Mouse (Mus musculus) lung, postnatal 0 days (tissue): ENCODE measurements at regions not wholly inside any gene's neighbourhood (a gene's known extent, or its start where the extent isn't known, plus 50 kb on each side); places are given as distances from the start of the nearest gene placed in this dataset.
A peak's percentile ranks its signal among the peaks of the same experiment; 100 is the strongest.

Source experiments
- ATAC-seq: fragments of 200-750 bp; cut with Nextera tagmentation; 2 replicates; pipeline ENCODE4 v1.8.0; 2017; ENCODE audit warnings: moderate library complexity
- DNase-seq: peaks from one replicate; pipeline ENCODE4 v3.0.0-alpha.2; 2016; ENCODE audit warnings: low spot score
- H3K27ac ChIP-seq: fragments of 300-500 bp; sonication (generic); 2 replicates; pipeline ENCODE4 v1.5.1; 2014; ENCODE audit warnings: antibody characterized with exemption, mild to moderate bottlenecking, low read length, mixed read lengths
- H3K27me3 ChIP-seq: fragments of 300-500 bp; sonication (generic); replicated peaks from 2 replicates; pipeline ENCODE4 v1.6.1; 2014; ENCODE audit warnings: low read length, mixed read lengths; ENCODE audit not compliant: insufficient read depth
- H3K36me3 ChIP-seq: fragments of 300-500 bp; sonication (generic); 2 replicates; pipeline ENCODE4 v1.6.1; 2014; ENCODE audit warnings: low read length, mixed read lengths; ENCODE audit not compliant: insufficient read depth
- H3K4me1 ChIP-seq: fragments of 300-500 bp; sonication (generic); 2 replicates; pipeline ENCODE4 v1.6.1; 2014; ENCODE audit warnings: antibody characterized with exemption, low read depth, low read length, mixed read lengths; ENCODE audit not compliant: insufficient read depth
- H3K4me2 ChIP-seq: fragments of 300-500 bp; sonication (generic); replicated peaks from 2 replicates; pipeline ENCODE4 v1.6.1; 2014; ENCODE audit warnings: low read depth, mild to moderate bottlenecking, low read length, moderate library complexity, mixed read lengths
- H3K4me3 ChIP-seq: fragments of 300-500 bp; sonication (generic); 2 replicates; pipeline ENCODE4 v1.5.1; 2014; ENCODE audit warnings: low read depth, low read length
- H3K9ac ChIP-seq: fragments of 300-500 bp; sonication (generic); replicated peaks from 2 replicates; pipeline ENCODE4 v1.6.1; 2014; ENCODE audit warnings: low read depth, mild to moderate bottlenecking
- H3K9me3 ChIP-seq: fragments of 300-500 bp; sonication (generic); 2 replicates; pipeline ENCODE4 v1.6.1; 2016; ENCODE audit warnings: low read length, mixed read lengths
- CTCF ChIP-seq: IDR thresholded peaks from 2 replicates; pipeline ENCODE4 v1.5.1; 2016; ENCODE audit warnings: antibody characterized with exemption, mild to moderate bottlenecking
- EP300 ChIP-seq: IDR thresholded peaks from 2 replicates; pipeline ENCODE4 v1.6.1; 2016; ENCODE audit warnings: antibody characterized with exemption, mild to moderate bottlenecking, control low read depth
- WGBS: fragments of 180-500 bp; shearing (Covaris S2); extraction: QIAGEN DNeasy Blood & Tissue Kit; methylation state at CpG from one replicate; pipeline ENCODE4 v1.1.7; 2014; 5-methylcytosine and 5-hydroxymethylcytosine counted together

DNA sequence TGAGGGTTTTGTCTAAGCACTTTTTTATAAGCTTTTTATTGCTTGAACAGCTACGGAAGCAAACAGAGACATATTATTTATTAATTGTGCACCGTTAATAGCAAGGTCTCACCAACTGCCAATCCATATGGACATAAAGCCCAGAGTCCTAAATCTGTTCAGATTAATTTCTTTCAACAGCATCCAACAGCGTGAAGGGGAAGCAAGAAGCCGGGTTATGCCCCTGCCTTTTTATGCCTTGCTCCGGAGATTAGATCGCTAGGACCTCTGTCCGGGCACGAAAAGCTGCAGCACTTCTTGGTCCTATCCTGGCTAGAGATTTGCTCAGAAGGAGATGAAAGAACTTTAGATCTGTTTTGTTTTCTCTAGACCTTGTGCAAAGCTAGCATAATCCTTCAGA, 289.6 kb upstream of the Epha7 start:
- H3K9me3 ChIP-seq, result no peaks in the 10 kb centered on the region
- DNase-seq (no peak), ATAC-seq (no peak)
- no peak overlapping the region for H3K4me3 ChIP-seq
- H3K4me1 ChIP-seq, result no peaks in the 10 kb centered on the region
- no peaks in the 10 kb centered on the region for H3K27me3 ChIP-seq
- no peaks in the 10 kb centered on the region for H3K36me3 ChIP-seq
- no peak overlapping the region for H3K4me2 ChIP-seq
- 63% methylated on average over 8 of the region's 8 CpGs for WGBS
- H3K27ac ChIP-seq, result no peak overlapping the region
- TF ChIP-seq EP300 (no peak), CTCF (no peak)
- no peak overlapping the region for H3K9ac ChIP-seq

DNA sequence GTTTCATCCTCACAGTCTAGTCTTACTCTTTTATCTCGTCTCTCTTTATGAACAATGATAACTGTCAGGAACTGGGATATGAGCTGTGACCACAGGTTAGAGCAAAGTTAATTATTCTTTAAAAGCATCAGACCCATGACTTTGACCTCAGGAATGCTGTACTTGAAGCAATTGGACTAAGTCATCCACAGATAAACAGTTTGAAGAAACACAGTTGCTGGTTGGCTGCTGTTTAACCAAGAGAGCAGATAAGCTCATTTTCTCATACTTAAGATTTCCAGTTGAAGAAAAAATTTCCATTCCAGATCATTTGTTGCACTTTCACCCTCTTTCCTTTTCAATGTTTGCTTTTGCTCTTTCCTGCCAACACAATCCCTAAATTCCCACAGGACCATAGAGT, 270.7 kb upstream of the Epha7 start:
- H3K9me3 ChIP-seq, result no peaks in the 10 kb centered on the region
- no peaks in the 10 kb centered on the region for H3K4me1 ChIP-seq
- H3K9ac ChIP-seq, result no peak overlapping the region
- peak; percentile 25; the same call in 1 of the 2 replicates for ATAC-seq
- peak; percentile 8 for DNase-seq
- no peaks in the 10 kb centered on the region for H3K36me3 ChIP-seq
- no peak overlapping the region for H3K4me3 ChIP-seq
- 3% methylated on average over 1 of the region's 1 CpGs for WGBS
- H3K27me3 ChIP-seq, result no peaks in the 10 kb centered on the region
- H3K27ac ChIP-seq, result no peak overlapping the region
- no peak overlapping the region for H3K4me2 ChIP-seq
- TF ChIP-seq CTCF (no peak), EP300 (no peak)

DNA sequence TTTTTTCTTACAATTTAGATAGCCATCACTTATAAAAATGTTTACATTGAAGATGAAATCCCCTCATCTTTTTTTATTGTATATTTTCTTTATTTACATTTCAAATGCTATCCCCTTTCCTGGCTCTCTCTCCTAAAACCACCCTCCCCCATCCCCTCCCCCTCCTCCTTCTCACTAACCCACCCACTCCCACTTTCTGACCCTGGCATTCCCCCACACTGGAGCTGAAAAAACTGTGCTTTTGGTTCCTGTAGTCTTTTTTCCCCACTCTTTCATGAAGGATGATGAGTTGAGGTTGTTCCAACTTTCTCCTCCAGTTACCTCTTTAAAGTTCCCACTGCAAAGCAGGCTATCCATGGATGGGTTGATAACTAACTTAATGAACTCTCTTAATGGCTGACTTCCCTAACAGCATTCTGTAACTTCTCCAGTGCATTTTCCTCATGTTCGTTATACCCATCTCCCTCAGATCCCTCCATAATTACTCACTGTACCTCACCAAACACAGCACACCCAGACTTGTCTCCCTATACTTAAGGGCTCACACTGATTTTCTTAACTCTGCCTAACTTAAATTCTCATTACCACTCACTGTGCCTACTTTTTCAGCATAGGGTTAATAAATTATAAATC, 270.1 kb upstream of the Epha7 start:
- H3K4me3 ChIP-seq, result no peak overlapping the region
- no peak overlapping the region for H3K27ac ChIP-seq
- no peaks in the 10 kb centered on the region for H3K9me3 ChIP-seq
- H3K36me3 ChIP-seq, result no peaks in the 10 kb centered on the region
- TF ChIP-seq EP300, result no peak
- TF ChIP-seq CTCF, result no peak
- ATAC-seq (no peak), DNase-seq (no peak)
- 48% methylated on average over 1 of the region's 1 CpGs for WGBS
- H3K4me2 ChIP-seq, result no peak overlapping the region
- H3K27me3 ChIP-seq, result no peaks in the 10 kb centered on the region
- H3K9ac ChIP-seq, result no peak overlapping the region
- no peaks in the 10 kb centered on the region for H3K4me1 ChIP-seq

DNA sequence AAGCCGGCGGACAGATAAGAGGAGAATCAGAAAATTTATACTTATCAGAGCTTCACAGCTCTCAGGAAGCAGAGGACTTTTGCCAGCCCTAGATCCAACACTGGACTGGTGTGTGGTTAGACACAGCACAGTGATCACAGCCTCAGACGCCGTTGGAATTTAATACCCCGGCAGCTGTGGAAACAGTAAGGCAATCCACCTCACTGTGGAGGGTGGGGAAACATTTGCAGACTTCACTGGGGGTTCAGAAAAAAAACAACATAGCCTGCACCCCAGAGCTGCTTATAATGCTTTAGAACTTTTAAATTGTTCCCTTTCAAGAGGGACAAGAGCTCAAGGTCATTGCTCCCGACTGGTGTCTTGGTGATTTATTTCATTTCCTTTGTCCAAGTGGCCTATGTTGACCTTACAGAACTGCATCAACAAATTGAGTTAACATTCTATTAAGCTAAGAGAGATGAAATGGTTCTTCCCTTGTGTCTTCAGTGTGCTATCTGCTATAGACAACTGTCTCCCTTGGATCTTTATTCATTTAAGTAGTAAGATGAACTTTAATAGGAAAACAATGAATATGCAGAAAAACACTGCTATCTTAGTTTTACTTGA, 264.6 kb upstream of the Epha7 start:
- H3K27ac ChIP-seq, result no peak overlapping the region
- no peaks in the 10 kb centered on the region for H3K27me3 ChIP-seq
- no peak overlapping the region for H3K4me3 ChIP-seq
- no peak overlapping the region for H3K4me2 ChIP-seq
- TF ChIP-seq CTCF, result no peak
- TF ChIP-seq EP300, result no peak
- DNase-seq (no peak), ATAC-seq (no peak)
- H3K9ac ChIP-seq, result no peak overlapping the region
- H3K36me3 ChIP-seq, result no peaks in the 10 kb centered on the region
- H3K4me1 ChIP-seq, result no peaks in the 10 kb centered on the region
- H3K9me3 ChIP-seq, result no peaks in the 10 kb centered on the region
- WGBS, result 34% methylated on average over 6 of the region's 6 CpGs

DNA sequence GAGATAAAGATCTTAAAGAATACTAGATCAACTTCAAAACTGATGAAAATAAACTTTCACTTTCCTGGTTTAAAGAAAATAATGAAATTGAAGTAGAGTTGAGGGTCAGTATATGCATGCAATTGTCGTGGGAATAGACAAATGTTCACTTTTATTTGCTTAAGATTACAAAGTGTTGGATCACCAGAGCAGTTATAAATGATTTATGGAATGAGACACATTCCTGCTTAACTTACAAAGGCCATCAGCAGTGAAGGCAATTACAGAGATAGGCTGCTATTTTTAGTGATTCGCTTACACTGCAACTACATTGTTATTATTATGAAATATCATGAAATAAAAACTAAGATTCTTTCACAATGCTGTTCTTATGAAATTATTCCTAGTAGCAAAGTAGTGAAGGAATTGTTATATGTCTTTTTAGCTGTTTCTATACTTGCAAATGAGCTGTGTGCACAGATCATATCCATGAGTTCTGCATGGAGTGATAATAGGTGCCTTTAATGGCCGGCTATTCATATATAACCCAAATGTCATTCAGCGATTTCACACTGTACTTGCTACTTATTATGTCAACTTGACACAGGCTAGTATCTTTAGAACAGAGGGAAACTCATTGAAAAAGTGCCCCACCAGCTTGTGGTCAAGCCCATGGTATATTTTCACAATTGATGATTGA, 241.7 kb upstream of the Epha7 start:
- no peak overlapping the region for H3K9ac ChIP-seq
- no peak overlapping the region for H3K4me3 ChIP-seq
- no peaks in the 10 kb centered on the region for H3K36me3 ChIP-seq
- 43% methylated on average over 4 of the region's 4 CpGs for WGBS
- no peaks in the 10 kb centered on the region for H3K27me3 ChIP-seq
- TF ChIP-seq CTCF (no peak), EP300 (no peak)
- DNase-seq (peak; percentile 74), ATAC-seq (peak; percentile 37)
- H3K9me3 ChIP-seq, result no peaks in the 10 kb centered on the region
- H3K27ac ChIP-seq, result no peak overlapping the region
- no peaks in the 10 kb centered on the region for H3K4me1 ChIP-seq
- H3K4me2 ChIP-seq, result no peak overlapping the region; the same call in 1 of the 2 replicates

DNA sequence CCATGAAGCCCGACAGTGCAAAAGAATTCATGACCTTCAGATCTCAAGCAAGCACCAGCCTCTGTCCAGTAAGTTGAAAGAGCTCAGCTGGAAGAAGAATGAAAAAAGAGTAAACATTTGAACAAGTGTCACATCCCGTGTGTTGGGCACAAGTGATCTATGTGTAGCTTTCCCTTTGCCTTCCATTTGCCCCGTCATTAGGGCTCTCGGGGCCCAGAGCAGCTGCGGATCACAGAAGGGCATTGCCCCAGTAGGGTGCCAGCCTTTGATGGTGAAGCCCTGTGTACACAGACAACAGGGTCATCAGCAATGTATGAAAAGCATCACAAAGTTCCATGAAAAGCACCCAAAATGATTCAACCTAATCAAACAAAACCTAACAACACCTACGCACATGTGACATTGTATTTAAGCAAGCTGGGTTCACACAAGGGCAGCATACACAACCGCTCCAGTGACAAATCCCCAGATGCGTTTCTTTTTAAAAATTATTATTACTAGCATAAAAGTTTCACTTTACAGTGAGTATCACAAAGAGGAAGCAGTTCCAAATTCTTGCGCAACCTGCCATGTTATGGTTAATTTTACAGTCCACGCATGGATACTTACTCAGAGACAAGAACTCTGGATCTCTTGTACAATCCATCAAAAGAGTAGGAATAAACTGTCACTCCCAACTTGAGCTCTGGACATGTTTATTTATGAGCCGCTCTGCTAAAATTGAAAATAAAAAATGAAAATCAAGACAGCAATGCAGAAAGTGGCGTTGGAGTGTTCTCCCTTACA, 224.0 kb upstream of the Epha7 start:
- TF ChIP-seq CTCF, result no peak
- no peak for TF ChIP-seq EP300
- H3K4me1 ChIP-seq, result no peaks in the 10 kb centered on the region
- DNase-seq, result peak; percentile 23

More for the DNA sequence above, 224.0 kb upstream of the Epha7 start:
- ATAC-seq, result no peak
- no peaks in the 10 kb centered on the region for H3K9me3 ChIP-seq
- H3K36me3 ChIP-seq, result no peaks in the 10 kb centered on the region
- no peaks in the 10 kb centered on the region for H3K27me3 ChIP-seq
- H3K27ac ChIP-seq, result no peak overlapping the region
- H3K4me2 ChIP-seq, result no peak overlapping the region; the same call in 1 of the 2 replicates
- H3K9ac ChIP-seq, result no peak overlapping the region
- H3K4me3 ChIP-seq, result no peak overlapping the region
- WGBS, result 53% methylated on average over 12 of the region's 12 CpGs
